Mouse (Mus musculus): ENCODE measurements around the gene Abcb11. TPM values are rescaled to one million over a fixed set of nuclear protein-coding genes. Genes with fewer than 3 reads are reported as not detected.

Abcb11 gene
- not detected in 2 replicates for total RNA-seq (2023)

DNA sequence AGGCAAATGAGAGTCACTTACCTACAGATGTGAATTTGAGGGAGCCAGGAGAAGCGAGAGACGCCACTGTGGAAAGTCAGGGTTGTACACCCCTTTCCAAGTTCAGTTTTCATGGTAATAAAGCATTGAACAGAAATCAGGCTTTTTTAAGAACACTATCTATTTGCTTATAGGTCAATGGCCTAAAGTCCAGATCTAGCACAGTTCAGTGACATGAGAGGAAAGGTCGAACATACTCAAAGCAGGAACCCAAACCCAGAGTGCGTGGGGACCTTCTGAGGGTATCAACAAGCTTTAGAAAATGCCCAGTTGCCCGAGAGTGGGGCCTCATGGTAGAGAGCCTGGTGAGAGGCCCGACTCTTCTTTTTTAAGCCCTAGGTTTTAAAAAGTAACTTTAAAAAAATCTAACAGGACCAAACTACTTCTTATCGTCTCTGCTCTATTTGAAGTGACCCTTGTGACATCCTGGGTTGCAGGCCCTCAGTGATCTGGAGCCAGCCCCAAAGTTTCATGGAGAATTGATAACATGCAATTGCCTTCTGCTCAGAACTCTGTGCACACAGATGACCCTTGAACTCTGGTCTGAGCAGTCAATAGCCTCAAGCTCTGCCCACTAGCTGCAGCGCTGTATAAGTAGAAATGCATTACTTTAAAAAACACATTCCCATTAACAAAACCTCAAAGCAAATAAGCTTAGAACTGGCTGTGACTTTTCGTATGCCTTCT, at the start of gene Abcb11:
Abcb11 (minus strand) TSS at position 121 of the 726 bp plus-strand sequence.

DNA sequence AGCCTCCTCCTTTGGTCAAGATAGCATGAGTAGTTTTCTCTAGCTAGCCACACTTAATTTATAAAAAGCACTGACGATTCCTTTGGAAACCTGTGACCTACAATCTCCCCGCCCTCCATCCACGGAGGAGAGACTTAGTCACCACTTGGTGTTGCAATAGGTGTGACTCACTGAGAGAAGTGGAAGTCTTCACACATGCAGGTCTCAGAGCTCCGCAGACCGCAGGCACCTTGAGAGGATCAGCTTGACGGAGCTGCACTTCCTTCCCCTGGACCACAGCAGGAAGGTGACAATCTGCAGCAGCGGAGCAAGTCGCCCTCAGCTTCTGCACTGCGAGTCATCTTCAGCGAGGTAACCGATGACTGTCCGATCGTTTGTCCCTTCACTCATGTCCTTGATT, 37.9 kb upstream of the Abcb11 start, which contains the start of gene Dhrs9:
Dhrs9 (plus strand) TSS at position 165 of the 400 bp plus-strand sequence.

DNA sequence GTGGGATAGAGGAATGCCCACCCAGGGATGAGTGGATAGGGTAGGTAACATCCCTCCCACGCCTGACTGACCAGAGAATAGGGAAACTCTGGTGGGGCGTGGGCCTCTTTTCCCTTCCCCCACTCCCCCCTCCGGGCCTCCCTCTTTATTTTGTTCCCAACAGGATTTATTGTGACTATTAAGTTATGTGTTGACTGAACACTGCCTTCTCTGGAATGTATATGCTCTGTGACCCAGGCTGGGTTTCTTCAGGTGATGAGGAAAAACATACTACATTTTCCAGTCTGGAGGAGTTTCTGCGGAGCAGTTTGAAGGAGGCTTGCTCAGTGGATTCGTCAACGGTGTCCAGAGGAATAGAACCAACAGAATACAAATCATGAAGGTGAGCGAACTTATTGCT, 131.6 kb downstream of the Abcb11 start, which contains the start of gene G6pc2:
G6pc2 (plus strand) TSS at position 301 of the 400 bp plus-strand sequence.

DNA sequence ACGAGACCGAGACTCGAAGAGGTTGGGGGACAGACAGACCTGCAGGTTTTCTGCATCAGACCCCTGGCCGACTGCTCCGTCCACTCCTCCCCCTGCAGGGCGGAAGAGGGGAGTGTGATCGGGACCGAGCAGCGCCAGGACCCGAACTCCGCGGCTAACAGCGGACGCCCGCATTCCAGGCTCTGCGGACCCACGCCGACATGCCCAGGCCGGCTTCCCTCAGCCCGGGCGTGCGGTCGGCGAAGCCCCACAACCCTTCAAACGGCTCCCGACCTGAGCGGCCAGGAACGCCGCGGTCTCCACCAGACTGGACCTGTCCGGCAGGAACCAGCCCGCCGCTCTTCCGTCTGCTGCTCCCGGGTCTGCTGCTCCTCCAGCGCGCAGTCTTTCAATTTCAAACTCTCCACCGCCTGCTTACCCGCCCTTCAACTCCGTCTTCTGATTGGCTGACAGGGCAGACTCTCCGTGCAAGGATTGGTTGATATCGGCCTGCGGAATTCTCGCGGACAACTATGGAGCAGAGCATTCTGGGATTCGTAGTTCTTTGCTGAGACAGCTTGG, 136.5 kb downstream of the Abcb11 start, which contains the start of gene Spc25:
Spc25 (minus strand) TSS at position 404 of the 561 bp plus-strand sequence.

Other genes starting within 250 kb of the Abcb11 start
- 2.6 and 2.7 TPM in 2 replicates for gene Nostrin, start 206.8 kb downstream of the Abcb11 start, total RNA-seq (2023)
- 27.7 and 28.8 TPM in 2 replicates for gene Spc25, start 136.4 kb downstream of the Abcb11 start, total RNA-seq (2023)
- not detected in 2 replicates for gene G6pc2, start 131.5 kb downstream of the Abcb11 start, total RNA-seq (2023)
- gene Dhrs9, start 37.8 kb upstream of the Abcb11 start, total RNA-seq (2023): 63.8 and 69.7 TPM in 2 replicates
- gene Lrp2, start 243.4 kb upstream of the Abcb11 start, total RNA-seq (2023): not detected in 2 replicates